Mouse (Mus musculus) hindbrain, embryonic 16.5 days (tissue): ENCODE measurements around the gene Ap4e1. TPM values are rescaled to one million over a fixed set of nuclear protein-coding genes. Genes with fewer than 3 reads are reported as not detected.

Source experiments
- ATAC-seq: fragments of 200-750 bp; cut with Nextera tagmentation; 2 replicates; pipeline ENCODE4 v1.8.0; 2017; ENCODE audit warnings: moderate TSS enrichment, moderate library complexity
- H3K27ac ChIP-seq: fragments of 300-500 bp; sonication (generic); 2 replicates; pipeline ENCODE4 v1.5.1; 2014; ENCODE audit warnings: low read depth, mild to moderate bottlenecking, control low read depth, low read length, moderate library complexity
- H3K27me3 ChIP-seq: fragments of 300-500 bp; sonication (generic); replicated peaks from 2 replicates; pipeline ENCODE4 v1.6.1; 2014; ENCODE audit warnings: low read length; ENCODE audit not compliant: control insufficient read depth, insufficient read depth
- H3K36me3 ChIP-seq: fragments of 300-500 bp; sonication (generic); 2 replicates; pipeline ENCODE4 v1.6.1; 2014; ENCODE audit warnings: mild to moderate bottlenecking, low read length, moderate library complexity, mixed read lengths; ENCODE audit not compliant: control insufficient read depth, insufficient read depth
- H3K4me1 ChIP-seq: fragments of 300-500 bp; sonication (generic); 2 replicates; pipeline ENCODE4 v1.6.1; 2014; ENCODE audit warnings: low read depth, low read length; ENCODE audit not compliant: control insufficient read depth, insufficient read depth
- H3K4me2 ChIP-seq: fragments of 300-500 bp; sonication (generic); 2 replicates; pipeline ENCODE4 v1.6.1; 2014; ENCODE audit warnings: mild to moderate bottlenecking, low read length, control low read depth, moderate library complexity
- H3K4me3 ChIP-seq: fragments of 300-500 bp; sonication (generic); 2 replicates; pipeline ENCODE4 v1.5.1; 2014; ENCODE audit warnings: mild to moderate bottlenecking, low read length, control low read depth, moderate library complexity
- H3K9ac ChIP-seq: fragments of 300-500 bp; sonication (generic); 2 replicates; pipeline ENCODE4 v1.6.1; 2014; ENCODE audit warnings: low read depth, mild to moderate bottlenecking, control low read depth, low read length, moderate library complexity
- H3K9me3 ChIP-seq: fragments of 300-500 bp; sonication (generic); 2 replicates; pipeline ENCODE4 v1.6.1; 2014; ENCODE audit warnings: mild to moderate bottlenecking, low read length, moderate library complexity; ENCODE audit not compliant: control insufficient read depth
- WGBS: fragments of 180-500 bp; shearing (Covaris S2); extraction: QIAGEN DNeasy Blood & Tissue Kit; methylation state at CpG from one replicate; pipeline ENCODE4 v1.1.7; 2014; 5-methylcytosine and 5-hydroxymethylcytosine counted together
- polyA plus RNA-seq: library from polyadenylated mRNA; unstranded; fragments of >200 nt; fragmentation: Nextera tagmentation; extraction: Ambion mirVana; gene quantifications from 2 replicates; pipeline ENCODE4 v1.2.1, GENCODE M21; 2015

The Ap4e1 gene
- polyA plus RNA-seq, 1 experiment from 2014 or later: 9.8 TPM

DNA sequence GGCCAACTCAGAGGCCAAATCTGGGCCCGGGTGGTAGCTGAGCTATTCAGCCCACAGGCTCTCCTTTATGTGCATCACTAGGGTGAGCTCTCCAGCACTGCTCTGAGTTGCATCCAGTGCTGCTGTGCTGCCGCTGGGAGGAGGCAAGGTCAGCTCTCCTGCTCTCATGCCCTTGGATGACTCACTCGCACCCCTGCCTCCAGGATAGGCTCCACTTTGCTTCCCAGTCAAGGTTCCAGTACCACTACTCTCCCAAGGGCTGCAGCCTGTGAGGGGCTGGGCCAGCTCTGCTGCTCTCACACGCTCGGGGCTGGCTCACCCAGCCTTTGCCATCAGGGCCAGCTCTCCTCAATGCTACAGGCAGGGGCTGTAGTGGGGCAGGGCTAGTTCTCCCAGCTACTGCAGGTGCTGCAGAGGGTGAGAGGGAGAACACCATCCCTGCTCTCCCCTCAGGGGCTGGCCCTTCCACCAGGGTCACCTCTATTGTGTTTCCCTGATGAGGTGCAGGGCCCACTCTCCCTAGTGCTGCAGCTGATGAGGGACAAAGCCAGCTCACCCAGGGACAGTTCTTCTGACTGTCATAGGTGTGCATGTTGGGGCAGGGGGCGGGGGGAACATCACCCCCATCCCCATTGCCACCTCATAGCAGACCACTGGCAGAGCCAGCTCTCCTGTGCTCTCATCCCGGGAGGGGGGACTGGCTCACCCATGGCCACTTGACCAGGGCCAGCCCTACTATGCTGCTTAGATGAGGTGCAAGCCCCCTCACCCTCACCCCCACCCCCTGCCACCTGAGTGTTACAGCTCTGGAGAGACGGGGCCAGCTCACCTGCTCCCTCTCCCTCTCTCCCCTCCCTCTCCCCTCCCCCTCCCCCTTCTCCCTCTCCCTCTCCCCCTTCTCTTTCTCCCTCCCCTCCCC is 7.9 kb upstream of the Ap4e1 start:
- no peaks in the 10 kb centered on the region for H3K4me1 ChIP-seq
- 73% methylated on average over 8 of the region's 8 CpGs for WGBS
- no peak overlapping the region for H3K4me2 ChIP-seq
- H3K4me3 ChIP-seq: no peak overlapping the region
- no peaks in the 10 kb centered on the region for H3K9me3 ChIP-seq
- no peaks in the 10 kb centered on the region for H3K27me3 ChIP-seq
- ATAC-seq: no peak
- no peak overlapping the region for H3K27ac ChIP-seq
- H3K36me3 ChIP-seq: no peaks in the 10 kb centered on the region
- H3K9ac ChIP-seq: no peak overlapping the region

DNA sequence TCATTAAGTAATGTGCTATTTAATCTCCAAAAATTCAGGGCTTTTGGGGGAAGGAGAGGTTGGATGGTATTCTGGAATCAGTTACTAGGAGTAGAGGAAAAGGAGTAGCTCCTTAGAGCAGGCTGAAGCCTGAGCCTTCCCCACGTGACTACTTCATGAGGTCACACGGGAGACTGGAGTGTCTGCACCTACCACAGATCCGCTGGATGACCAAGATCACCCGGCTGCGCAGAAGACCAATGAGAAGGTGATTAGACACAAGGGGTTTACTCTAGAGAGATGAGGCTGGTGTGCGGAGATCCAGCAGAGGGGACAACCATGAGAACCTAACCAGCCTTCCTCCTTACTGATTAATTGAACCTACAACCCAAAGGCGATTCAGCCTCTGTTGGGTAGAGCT is 4.5 kb upstream of the Ap4e1 start:
- Histone ChIP-seq H3K4me3 (no peak overlapping the region), H3K9me3 (no peaks in the 10 kb centered on the region), H3K27ac (no peak overlapping the region), H3K9ac (no peak overlapping the region), H3K36me3 (no peaks in the 10 kb centered on the region), H3K4me2 (no peak overlapping the region), H3K4me1 (0 out of 2 replicates have a peak, but pooled peaks cover 2% of the 10 kb centered on the region), H3K27me3 (no peaks in the 10 kb centered on the region)
- 87% methylated on average over 7 of the region's 7 CpGs for WGBS
- ATAC-seq: no peak

GRCm38 (mm10) chr2:127006634-127007370 is 1.7 kb upstream of the Ap4e1 start:
- H3K27me3 ChIP-seq: no peaks in the 10 kb centered on the region
- WGBS: 37% methylated on average over 12 of the region's 12 CpGs
- no peak overlapping the region for H3K9ac ChIP-seq
- no peaks in the 10 kb centered on the region for H3K9me3 ChIP-seq
- no peaks in the 10 kb centered on the region for H3K36me3 ChIP-seq
- no peak for ATAC-seq
- peaks cover 12% of the 10 kb centered on the region for H3K4me1 ChIP-seq
- no peak overlapping the region for H3K27ac ChIP-seq
- H3K4me2 ChIP-seq: peak overlapping the region; percentile 4; the same call in 1 of the 2 replicates
- no peak overlapping the region for H3K4me3 ChIP-seq

DNA sequence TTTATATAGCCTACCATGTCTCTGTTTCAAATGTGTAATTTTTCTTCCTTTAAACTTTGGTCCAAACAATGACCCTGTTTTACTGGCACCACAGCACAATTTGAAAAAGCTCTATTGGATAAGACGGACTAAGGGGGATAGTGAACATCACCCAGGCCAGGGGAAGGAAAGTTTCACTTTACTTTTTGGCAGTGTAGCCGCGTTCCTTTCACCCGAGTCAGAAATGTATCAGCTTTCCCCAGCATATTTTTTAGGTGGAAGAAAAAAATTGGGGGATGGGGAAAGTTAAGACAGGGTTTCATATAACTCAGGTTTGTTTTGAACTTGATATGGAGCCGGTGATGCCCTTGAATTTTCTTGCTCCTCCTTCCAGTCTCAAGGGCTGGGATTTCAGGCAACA is 1.0 kb upstream of the Ap4e1 start:
- Histone ChIP-seq H3K9me3 (no peaks in the 10 kb centered on the region), H3K4me3 (no peak overlapping the region), H3K4me2 (no peak overlapping the region), H3K4me1 (peaks cover 12% of the 10 kb centered on the region), H3K9ac (no peak overlapping the region), H3K27ac (no peak overlapping the region), H3K36me3 (0 out of 2 replicates have a peak, but pooled peaks cover under 1% of the 10 kb centered on the region), H3K27me3 (no peaks in the 10 kb centered on the region)
- ATAC-seq: no peak
- 86% methylated on average over 5 of the region's 5 CpGs for WGBS

- Histone ChIP-seq H3K4me3 (no peak overlapping the region), H3K4me1 (no peaks in the 10 kb centered on the region), H3K36me3 (peaks cover 24% of the 10 kb centered on the region), H3K4me2 (no peak overlapping the region), H3K27ac (no peak overlapping the region), H3K9me3 (no peaks in the 10 kb centered on the region), H3K9ac (no peak overlapping the region), H3K27me3 (no peaks in the 10 kb centered on the region)
- no peak for ATAC-seq
- WGBS: 92% methylated on average over 9 of the region's 9 CpGs
These were observed 26.6 kb downstream of the Ap4e1 start for GRCm38 (mm10) chr2:127035006-127035605.

DNA sequence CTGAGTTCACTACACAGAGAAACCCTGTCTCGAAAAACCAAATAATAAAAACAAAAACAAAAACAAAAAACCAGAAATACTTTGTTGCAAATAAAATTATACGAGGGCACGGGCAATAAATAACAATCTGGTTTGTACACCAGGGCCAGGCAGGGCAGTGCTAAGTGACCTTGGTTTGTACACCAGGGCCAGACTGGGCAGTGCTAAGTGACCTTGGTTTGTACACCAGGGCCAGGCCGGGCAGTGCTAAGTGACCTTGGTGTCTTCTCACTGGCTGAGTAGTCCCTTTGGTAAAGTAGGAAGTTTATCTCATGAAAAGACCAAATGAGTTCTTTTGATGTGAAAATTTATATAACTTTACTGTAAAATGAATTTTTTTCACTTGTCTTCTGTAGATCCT is 28.8 kb downstream of the Ap4e1 start:
- Histone ChIP-seq H3K4me2 (no peak overlapping the region), H3K36me3 (peaks cover 22% of the 10 kb centered on the region), H3K9ac (no peak overlapping the region), H3K4me1 (no peaks in the 10 kb centered on the region), H3K4me3 (no peak overlapping the region), H3K27me3 (no peaks in the 10 kb centered on the region), H3K9me3 (no peaks in the 10 kb centered on the region), H3K27ac (no peak overlapping the region)
- WGBS: 94% methylated on average over 4 of the region's 4 CpGs
- ATAC-seq: no peak

DNA sequence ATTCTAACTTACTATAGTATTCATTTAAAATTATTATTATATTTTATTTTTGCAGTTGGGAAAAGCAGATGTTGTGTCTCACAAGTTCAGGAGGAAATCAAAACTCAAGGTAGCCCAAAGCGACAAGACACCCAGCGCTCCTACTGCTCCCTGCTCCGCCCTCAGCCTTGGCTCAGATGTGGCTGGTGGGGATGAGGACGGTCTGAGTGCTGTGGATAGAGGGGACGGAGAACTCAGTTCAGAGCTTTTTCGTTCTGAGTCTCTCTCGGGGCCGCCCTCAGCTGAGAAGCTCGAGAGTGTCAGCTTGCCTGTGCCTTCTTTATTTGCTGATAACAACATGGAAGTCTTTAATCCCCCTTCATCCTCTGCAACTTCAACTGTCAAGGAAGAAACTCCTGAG is 53.0 kb downstream of the Ap4e1 start:
- ATAC-seq: no peak
- H3K4me1 ChIP-seq: no peaks in the 10 kb centered on the region
- H3K36me3 ChIP-seq: peaks cover 27% of the 10 kb centered on the region
- no peak overlapping the region for H3K9ac ChIP-seq
- 98% methylated on average over 9 of the region's 9 CpGs for WGBS
- H3K27ac ChIP-seq: no peak overlapping the region
- H3K9me3 ChIP-seq: no peaks in the 10 kb centered on the region
- no peak overlapping the region for H3K4me2 ChIP-seq
- H3K27me3 ChIP-seq: no peaks in the 10 kb centered on the region
- H3K4me3 ChIP-seq: no peak overlapping the region

DNA sequence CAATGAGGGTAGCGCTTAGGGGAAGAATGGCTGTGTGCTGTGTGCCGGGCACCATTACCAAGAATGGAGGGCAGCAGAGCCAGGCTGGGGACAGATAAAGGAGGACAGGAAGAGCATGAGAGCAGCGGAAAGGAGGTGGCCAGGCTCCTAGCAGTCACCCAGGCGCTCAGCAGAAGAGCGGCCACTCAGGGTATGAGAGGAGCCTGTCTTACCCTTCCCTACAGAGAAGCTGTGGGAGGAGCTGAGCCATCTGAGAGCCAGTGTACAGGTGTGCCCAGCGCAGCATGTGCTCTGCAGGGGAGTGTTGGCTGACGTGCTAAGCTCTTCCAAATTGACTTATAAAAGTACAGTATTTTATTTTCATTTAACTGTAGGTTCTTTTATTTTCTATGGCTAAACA is 60.3 kb downstream of the Ap4e1 start:
- whole genome bisulfite sequencing: 71% methylated on average over 7 of the region's 7 CpGs
- ATAC-seq: no peak
- Histone ChIP-seq H3K4me3 (no peak overlapping the region), H3K27ac (no peak overlapping the region), H3K9ac (no peak overlapping the region), H3K27me3 (no peaks in the 10 kb centered on the region), H3K9me3 (no peaks in the 10 kb centered on the region), H3K4me1 (peaks cover 10% of the 10 kb centered on the region), H3K4me2 (no peak overlapping the region), H3K36me3 (peaks cover 3% of the 10 kb centered on the region; the same call in 1 of the 2 replicates)
